Mouse (Mus musculus): Measurements from ENCODE around the gene Dstn.

Gene Dstn

DNA sequence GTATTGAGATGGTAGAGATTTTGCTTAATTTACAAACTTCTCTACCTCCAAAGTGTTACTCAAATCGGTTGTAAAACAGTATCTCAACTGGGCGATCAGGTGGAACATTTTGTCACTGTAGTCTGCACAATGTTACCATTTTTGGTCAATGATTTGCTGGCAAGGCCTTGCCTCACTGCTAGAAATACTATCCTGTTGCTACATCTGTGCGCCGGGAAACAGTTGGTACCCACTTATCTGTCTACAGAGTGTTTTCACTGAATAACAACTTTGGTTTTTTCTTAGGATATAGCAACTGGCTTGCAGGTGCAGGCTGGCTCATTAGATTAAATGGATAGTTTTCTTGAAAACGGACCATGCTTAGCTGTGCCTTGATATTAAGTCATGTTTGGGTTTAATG lies 1.1 kb downstream of the Dstn start:
- DNase-seq: no peak

DNA sequence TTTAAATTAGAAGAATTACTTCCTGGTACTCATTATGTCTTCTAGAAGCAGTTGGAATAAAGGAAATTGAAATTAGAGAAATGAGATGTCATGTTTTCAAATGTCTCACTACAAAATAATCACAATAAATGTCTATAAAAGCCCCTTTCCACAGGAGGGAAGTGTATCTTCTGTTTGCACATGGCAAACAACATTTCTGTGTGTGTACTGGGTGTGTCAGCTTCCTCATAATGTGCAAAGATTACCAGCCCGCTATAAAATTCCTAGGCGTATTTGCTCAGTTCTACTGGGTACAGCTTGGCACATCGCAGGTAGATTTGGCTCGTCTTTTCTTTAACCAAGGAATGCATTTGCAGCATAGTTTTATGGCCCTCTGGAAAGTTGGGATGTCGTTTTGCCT lies 2.5 kb downstream of the Dstn start:
- DNase-seq: no peak

DNA sequence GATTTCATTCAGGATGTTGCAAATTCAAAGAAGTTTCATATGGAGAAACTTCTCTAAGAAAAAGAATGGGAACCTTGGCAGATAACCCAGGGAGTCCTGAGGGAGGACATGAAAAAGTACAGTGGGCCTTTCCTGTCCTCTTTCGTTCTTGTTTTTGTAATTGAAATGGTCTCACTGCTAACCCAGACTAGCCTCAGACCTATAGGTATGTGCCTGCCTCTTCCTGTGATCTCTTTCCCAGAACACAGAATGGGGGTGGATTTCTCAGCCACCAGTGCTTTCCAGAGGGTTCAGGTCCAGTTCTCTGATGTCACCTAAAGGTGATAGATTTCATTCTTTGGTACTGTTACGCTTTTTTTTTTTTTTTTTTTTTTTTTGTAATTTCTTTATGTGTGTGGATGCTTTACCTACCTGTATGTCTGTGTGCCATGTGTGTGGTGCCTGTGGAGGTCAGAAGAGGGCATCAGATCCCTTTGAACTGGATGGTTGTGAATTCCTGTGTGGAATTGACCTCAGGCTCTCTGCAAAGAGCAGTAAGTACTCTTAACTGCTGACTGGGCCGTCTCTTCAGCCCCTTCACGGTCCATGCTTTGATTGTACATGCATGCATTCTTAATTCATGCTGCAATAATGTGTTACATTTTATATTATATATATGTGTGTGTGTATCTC lies 3.8 kb downstream of the Dstn start:
- no peak for DNase-seq

DNA sequence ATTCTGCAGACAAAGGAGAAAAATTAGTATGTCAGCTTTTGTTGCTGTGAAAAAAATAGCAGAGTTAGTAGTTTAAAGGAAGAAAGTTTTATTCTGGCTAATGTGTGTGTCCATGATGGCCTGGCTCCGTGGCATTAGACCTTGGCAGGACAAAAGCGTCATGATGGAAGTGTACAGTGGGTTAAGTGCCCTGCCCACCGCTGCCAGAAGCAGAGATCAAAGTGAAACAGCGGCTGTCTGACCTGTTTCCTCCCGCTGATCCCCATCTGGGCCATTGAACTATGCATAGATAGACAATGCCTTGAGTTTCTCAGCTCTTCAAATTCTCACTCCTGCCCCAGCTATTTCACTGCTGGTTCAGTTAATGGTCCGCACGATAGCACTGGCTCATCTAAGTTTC lies 9.0 kb downstream of the Dstn start:
- no peak for DNase-seq

- no peak for DNase-seq
Observed at GRCm38 (mm10) chr2:143925826-143926225, 10.7 kb downstream of the Dstn start.

- no peak for DNase-seq
Observed at GRCm38 (mm10) chr2:143929607-143930311, 14.6 kb downstream of the Dstn start.

GRCm38 (mm10) chr2:143932340-143932873 lies 17.3 kb downstream of the Dstn start:
- DNase-seq: no peak

GRCm38 (mm10) chr2:143933516-143933915 lies 18.4 kb downstream of the Dstn start:
- no peak for DNase-seq

GRCm38 (mm10) chr2:143934439-143934838 lies 19.3 kb downstream of the Dstn start:
- no peak for DNase-seq

- no peak for DNase-seq
Observed at GRCm38 (mm10) chr2:143937861-143938260, 22.7 kb downstream of the Dstn start.

DNA sequence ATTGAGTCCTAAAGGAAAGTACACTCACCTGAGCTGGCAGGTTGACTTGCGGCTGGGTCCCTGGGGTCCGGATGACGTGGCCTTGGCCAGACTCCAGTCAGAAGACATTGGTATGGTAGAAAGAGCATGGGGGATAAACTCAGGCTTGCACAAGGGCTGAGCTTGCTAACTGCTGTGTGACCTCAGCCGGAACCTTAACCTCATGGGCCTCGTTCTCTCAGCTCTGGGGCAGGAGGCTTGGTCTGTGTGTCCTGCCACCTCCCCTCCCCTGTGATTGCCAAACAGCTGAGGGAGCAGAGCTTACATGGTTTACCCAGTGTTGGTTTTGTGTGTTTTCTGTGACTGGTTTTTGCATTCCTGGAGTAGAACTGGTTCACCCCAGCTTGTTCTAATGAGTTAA lies 25.3 kb downstream of the Dstn start:
- DNase-seq: no peak

GRCm38 (mm10) chr2:143944796-143945195 lies 29.7 kb downstream of the Dstn start:
- no peak for DNase-seq

DNA sequence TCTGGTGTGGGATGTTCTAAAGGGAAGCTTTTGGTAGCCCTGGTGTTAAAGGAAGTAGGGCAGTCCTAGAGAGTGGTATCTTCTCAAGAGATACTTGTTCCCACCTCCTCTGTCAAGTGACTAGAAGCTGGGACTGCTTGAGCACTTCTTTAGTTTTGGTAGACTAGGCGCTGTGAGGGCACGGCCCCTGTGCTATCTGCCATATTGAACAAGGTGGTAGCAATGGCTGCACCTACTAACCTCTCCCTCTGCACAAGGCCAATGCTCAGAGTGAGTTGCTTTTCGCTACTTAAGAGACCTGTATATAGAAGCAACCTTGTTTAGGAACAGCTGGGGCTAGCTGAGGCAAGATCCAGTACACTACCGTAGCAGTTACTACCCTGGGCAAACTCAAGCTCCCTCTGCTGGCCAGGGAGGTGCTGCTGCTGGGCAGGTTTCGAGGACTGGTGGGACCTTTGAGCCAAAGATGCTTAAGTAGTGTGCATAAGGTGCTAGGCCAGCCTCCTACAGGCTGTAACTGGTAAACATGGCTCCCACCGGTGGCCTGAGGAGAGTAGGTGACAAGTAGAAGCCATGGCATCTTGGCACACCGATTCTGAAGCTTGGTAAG lies 30.5 kb downstream of the Dstn start:
- peak in 1 of 2 experiments; percentile 27 for DNase-seq

DNA sequence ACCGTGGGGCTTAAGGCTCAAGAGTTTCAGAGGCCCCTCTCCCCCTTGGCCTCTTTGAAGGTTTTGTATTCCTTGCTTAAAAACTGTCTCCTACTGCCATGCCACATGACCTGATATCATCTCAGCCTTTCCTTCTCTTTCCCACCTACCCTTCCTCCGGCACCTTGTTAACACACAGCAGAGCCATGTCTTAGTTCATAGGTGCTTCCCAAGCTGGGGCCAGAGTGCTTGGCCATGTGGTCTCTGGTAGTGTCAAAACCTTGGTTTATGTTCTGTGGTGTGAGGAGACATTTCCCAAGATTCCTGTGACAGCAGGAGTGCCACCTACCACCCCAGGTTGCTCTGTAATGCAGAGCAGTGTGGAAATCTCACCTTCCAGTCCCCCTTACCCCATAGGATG lies 31.3 kb downstream of the Dstn start:
- no peak for DNase-seq

DNA sequence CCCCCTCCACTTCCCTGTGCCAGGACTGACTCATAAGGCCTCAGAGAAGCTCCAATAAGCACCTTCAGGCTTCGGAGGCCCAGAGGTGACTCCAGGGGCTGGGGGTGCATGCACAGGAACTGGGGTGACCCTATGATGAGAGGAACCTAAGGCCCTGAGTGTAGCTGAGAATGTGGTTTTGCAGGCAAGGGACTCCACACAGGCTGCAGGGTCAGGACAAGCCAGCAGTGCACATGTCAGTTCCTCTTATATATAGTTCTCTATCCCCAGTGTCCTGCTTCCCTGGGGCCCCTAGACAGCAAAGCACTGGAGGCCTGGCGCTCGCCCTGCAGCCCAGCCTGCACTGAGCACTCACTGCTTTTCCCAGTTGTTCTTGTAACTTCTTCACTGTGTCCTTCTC lies 32.9 kb downstream of the Dstn start:
- DNase-seq: no peak

GRCm38 (mm10) chr2:143948416-143948815 lies 33.3 kb downstream of the Dstn start:
- DNase-seq: no peak

GRCm38 (mm10) chr2:143949217-143949616 lies 34.1 kb downstream of the Dstn start:
- DNase-seq: no peak

- DNase-seq: no peak
Observed at GRCm38 (mm10) chr2:143950290-143951027, 35.3 kb downstream of the Dstn start.

GRCm38 (mm10) chr2:143951028-143951420 lies 35.9 kb downstream of the Dstn start:
- DNase-seq: no peak

DNA sequence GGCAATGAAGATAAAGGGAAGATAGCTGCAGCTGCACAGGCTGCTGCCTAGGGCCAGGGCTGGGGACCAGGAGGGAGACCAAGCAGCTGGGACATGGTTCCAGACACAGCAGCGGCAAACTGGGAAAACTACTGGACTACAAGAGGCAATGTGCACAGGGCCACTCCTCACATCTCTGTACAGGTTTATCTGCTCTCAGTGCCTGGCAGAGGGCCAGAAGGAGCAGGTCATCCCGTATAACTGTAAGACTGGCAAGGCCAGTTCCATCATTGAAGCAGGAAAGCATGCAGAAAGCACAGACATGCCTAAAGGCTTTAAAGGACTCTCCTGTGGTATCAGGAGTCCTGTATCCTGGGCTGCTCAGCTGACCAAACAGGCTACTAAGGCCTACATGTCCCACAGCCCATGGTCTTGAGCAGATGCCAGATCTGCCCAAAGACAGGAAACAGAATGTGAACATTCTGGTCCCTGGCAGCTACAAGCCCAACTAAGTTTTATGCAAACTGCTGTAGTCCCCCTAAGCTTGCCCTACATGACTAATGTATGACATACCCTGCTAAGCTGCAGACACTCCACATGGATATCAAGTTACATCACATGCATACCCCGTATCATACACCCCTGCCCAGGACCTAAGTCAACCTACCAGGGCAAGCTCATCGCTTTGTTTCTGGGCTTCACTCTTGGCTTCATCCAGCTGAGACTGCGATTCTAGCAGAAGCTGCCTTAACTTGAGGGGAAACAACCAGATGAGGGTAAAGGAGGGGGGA lies 36.6 kb downstream of the Dstn start:
- DNase-seq: no peak

DNA sequence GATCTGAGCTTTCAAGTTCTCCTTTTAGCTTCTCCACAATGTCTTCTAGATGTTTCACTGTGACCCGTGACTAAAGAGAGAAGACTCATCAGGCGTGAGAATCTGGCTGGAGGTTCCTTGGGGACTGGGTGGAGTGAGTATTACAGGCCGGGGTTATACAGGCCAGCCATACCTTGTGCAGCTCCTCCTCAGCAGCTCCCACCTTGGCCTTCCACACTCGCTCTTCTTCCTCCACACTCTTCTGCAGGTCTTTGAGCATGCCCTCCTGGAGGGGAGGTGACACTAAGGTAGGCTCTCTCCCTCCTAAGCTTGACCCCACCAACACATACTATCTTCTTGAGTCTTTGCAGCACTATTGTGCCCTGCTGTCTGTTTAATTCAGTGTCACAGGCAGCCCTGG lies 38.8 kb downstream of the Dstn start:
- no peak for DNase-seq

DNA sequence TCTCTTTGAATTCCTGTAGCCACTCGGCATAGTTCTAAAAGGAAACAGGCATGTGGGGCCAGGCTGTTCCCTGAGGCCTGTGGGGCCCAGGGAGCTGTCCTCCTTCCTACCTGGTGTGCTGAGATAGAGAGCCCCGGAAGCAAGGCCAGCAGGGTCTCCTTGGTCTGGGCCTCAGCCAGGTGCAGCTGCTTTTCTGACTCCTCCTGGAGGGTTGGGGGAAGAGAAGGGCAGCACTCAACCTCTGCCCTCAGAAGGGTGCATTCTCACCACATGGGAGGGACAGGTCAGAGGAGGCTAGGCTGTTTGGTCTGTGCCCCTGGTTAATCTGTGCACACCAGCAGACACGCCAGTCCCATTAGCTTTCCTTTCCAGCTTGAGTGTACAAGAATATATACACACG lies 39.9 kb downstream of the Dstn start:
- no peak for DNase-seq

GRCm38 (mm10) chr2:143955746-143956145 lies 40.6 kb downstream of the Dstn start:
- no peak for DNase-seq

Data from thymus, postnatal 36 days (tissue).